Mouse (Mus musculus) c-Kit-positive CD71-positive TER-119-positive erythroid progenitor cells, embryonic 14.5 days (primary cell): Measurements from ENCODE around the gene Snhg11.
A peak's percentile ranks its signal among the peaks of the same experiment; 100 is the strongest.

Experiments
- DNase-seq: peaks from one replicate; pipeline ENCODE4 v3.0.0-alpha.2; 2013; ENCODE audit warnings: low spot score

Gene Snhg11

DNA sequence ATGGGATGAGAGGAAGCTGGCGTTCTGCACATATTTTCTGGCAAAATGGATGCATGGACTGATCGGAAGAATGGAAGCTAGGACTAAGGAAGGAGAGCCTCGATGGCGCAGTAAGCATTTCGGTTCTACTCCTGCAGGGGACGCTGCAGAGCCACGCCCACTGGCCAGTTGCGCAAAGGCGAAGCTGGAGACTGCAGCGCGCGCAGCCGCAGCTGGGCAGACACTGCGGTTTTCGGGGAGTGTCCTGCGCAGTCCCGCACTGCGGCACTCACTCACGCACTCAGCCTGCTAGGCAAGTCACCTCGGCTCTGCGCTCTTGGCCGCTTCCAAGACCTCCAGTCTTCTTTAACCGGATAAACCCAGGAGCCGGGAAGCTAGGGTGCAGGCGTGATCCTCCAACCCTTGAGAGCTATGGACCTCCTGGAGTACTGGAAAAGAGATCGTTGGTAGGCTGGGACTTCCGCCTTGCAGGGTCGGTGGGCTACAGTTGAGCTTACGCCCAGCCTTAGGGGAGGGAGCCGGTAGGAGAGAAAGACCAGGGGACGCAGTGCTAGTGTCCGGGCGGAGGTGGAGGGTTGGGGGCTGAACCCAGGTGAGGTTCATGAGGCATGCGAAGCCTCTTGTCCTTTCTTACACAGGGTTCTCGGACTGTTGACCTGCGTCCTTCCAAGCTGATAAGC is at the start of gene Snhg11:
Snhg11 (plus strand) TSS at position 196 of the 680 bp plus-strand sequence.
- DNase-seq = no peak

DNA sequence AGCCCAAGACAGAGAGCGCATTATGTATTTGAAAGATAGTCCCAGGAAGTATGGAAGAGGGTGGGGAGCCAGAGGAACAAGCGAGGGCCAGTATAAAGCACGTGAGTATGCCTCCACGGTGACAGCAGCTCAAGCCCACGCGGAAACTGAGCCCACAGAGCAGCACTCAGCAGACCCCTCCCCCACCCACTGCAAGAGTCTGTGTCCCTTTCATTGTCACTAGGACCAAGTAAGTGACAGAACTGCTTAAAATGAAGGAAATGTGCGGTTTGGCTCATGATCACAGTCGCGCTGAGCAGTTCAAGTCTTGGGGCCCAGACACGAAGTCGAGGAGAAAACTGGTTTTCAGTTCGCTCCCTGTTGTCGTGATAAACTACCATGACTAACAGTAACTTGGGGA is 41.1 kb upstream of the Snhg11 start:
- no peak for DNase-seq

GRCm38 (mm10) chr2:158337698-158338097 is 37.7 kb upstream of the Snhg11 start:
- no peak for DNase-seq

DNA sequence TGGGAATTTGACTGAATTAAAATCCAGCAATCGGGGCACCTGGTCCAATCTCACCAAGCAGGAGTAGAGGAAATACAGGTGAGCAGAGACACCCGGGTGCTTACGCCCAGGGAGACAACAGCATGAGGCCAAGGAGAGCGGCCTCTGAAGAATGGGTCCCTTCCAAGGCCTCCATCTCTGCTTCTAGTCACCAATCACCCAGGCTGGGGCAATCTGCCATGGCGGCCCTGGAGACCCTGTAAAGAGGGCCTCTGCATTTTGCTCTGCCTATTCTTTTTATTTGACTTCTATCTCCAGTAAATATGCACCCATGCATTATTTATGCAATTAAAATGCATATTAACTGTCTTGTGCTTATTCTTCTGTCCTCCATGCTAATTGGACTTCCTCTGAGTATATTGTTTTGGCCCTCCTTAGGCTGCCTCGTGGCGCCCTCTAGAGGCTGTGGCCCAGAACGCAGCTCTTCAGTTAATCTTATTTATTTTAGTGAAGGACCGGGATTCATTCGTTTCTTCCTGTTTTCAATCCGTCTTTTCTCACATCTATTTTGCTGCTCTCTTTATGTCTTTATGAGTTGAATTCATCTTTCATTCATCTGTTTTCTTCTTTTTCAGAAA is 35.4 kb upstream of the Snhg11 start:
- DNase-seq = no peak

DNA sequence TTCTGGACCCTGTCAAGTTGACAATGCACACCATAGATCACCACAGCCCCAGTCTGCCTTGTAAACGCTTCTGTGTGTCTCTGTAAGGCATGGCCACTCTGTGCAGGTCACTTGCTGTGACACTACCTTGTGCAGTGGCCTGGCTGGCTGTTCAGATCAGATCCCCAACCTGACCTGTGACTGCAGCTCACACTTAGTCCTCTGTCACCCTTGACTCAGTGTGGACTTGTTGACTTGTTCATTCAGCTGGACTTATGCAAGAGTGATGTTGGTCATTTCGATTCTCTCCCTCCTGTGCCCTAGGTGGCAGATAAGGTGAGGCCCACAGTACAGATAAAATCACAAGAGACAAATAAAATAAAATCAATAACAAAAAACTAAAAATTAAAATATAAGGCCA is 34.1 kb upstream of the Snhg11 start:
- DNase-seq = no peak

GRCm38 (mm10) chr2:158343495-158343894 is 31.9 kb upstream of the Snhg11 start:
- no peak for DNase-seq

GRCm38 (mm10) chr2:158346467-158346866 is 29.0 kb upstream of the Snhg11 start:
- no peak for DNase-seq

GRCm38 (mm10) chr2:158347868-158348267 is 27.6 kb upstream of the Snhg11 start:
- DNase-seq = no peak

DNA sequence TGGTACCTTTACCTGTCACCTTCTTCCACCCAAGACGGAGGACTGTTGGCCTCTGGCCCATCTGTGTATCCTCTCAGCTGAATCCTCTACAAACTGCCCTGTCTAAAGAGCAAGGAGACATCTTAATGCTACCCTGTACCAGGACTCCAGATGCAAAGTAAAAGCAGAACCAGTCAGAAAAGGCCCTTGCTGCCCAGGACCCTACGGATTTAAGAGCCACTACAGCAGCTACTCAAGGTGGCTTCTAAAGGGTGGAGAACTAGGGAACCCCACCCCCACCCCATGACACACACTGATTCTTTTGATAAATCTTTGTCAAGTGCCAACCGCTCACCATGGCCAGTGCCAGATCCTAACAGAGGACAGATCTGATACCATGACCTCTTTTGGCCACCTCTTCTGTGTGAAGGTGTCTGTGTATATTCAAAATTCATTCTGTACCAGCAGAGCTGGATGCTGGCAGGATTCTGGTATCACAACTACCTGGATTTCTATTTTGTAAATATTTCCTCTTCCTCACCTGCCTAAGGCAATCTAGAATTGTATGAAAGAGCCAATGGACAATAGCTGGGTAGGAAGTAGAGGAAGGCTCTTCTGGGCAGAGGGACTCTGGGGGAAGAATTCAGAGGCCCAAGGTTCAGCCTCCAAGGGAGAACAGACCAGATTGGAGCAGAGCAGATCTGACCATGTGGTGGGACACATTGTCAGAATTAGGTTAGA is 22.5 kb upstream of the Snhg11 start:
- DNase-seq = no peak

- no peak for DNase-seq
Observed at GRCm38 (mm10) chr2:158354348-158355114, 20.9 kb upstream of the Snhg11 start.

GRCm38 (mm10) chr2:158355238-158355637 is 20.2 kb upstream of the Snhg11 start:
- no peak for DNase-seq

DNA sequence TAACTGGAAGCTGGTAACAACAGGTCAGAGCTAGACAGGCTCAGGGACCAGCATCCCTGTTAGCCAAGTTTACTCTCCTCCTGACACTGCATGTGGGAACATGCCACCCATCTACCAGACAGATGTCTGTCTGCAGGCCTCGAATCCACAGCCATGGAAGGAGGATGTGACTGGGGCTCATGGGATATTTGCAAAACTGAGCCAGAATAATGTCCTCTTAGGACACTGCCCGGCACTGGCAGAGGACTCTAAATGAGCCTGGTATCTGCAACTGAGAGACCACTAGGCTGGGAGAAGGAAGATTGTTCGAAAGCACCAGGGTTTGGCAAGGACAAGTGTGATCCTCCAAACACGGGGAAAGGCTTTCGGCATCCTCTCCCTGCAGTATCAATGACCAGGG is 19.3 kb upstream of the Snhg11 start:
- no peak for DNase-seq

DNA sequence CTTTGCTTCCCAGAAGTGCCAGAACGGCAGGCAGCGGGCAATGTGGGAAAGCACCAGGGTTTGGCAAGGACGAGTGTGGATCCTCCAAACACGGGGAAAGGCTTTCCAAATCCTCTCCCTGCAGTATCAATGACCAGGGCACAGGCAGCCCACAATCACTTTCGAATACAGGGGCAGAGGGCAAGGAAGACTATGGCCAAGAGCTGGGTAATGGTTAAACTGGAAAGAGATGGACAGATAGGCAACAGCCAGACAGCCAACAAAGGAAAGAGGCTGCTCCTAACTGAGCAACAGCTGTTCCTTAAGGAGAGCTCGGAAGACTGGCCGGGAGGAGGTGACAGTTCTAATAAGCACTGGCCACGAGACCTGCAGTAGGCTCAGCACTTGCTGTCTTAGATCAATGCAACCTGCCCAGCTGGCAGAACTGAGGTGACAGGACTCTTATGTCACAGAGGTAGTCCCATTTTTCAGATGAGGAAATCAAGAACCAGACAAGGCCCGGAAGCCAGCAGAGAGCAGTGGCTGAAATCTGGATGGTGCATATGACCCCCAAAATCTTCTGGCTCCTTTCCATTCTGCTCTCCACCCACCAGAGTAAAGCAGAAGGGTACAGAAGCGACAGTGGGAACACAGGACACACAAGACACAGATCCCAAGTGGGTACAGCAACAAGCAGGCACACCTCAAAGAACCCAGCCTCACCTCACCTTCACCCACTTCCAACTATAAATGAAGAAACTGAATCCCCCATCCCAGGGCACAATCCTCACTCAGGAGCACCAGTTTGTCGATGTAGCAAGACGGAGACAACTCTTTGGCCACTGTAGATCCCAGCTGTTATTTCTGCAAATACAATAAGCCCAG is 15.4 kb upstream of the Snhg11 start:
- DNase-seq = no peak

DNA sequence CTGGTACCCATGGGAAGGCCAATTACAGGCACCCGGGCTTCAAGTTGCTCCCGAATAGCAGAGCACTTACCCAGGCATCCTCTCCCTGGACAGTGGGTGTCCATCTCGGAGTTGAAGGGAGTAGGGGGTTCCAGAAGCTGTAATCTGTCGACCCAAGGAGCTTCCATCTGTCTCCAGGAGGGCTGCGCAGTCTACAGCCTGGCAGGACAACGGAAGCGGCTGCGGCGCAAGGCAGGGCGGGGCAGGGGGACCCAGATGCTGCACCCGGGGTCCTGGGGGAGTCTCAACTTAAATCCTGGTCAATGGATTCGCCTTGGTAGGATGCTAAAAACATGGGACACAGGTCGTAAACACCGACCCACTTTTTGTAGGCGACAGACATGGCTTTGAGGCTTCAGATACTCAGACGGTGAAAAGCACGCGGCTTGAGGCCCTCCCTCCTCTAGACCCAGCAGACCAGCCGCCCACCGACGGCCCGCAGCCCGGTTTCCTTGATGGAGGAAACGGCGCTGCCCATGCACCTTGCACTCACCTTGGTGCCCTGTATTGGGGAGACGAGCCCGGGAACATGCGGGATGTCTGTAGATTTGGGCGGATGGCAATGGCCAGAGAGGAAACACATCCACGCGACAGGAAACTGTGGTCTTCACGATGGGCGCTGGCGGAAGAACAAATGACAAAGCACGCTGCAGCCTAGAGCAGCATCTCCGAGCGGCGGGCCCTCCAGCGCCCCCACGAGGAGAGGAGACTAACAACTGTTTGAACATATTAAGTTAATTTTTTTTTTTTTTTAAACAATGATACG is 14.4 kb upstream of the Snhg11 start:
- peak; percentile 83 for DNase-seq

DNA sequence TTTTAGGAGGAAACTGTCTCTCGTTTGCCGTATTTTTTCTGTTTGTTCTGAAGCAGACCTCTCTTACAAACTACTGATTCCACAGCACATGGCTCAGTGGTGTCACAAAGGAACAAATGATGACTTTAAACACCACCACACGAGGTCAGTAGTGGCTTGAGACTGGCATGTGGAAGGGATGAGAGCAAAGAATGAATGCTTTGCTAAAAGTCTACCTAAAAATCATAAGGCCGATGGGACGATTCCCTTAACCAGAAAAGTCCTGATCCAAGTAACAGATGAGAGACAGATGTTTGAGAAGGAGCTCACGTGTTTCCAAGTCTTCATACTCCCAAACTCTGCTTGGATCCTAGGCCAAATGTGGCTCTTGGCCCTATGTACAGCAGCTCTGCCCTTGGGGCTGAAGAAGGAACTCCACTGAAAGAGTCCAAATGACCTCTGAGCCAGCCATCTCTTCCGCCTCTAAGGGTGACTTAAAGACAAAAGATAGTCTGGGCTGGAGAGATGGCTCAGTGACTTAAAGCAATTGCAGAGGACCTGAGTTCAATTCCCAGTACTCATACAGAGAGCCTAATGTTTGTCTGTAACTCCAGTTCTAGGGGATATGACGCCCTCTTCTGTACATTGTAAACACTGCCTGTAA is 13.6 kb upstream of the Snhg11 start:
- DNase-seq = no peak

- no peak for DNase-seq
Observed at GRCm38 (mm10) chr2:158364175-158364574, 11.3 kb upstream of the Snhg11 start.

DNA sequence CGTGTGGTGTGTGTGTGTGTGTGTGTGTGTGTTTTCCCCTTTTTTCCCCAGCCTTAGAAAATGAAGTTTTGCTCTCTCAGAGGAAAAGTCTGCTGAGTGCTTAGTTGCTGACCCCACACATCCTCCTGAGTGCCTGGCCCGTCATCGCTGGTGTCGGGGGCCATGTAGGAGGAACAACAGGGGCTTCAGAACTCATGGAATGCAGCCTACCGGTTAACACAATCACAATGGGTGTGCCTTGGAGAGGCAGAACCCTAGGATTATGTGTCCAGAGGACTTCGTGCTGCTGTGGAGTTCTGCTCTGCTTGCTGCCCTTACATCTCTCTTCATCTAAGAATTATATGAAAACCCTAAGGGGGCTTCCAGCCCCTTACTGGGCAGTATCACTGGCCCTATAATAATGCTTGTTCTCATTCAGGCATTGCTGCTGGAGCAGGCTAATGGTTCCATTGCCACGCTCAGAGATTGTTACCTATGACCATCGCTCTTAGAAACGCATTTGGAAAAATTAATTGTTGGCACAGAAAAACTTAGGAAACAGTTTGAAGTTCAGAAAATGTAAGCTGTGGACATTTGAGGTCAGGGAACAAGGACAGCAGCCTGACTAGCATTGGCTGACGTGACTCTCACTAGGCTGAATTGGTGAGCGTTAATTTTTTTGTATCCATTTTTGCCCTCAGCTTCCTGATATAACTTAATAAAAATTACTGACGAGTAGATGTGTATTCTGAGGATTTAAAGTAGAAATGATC is 10.2 kb upstream of the Snhg11 start:
- no peak for DNase-seq

DNA sequence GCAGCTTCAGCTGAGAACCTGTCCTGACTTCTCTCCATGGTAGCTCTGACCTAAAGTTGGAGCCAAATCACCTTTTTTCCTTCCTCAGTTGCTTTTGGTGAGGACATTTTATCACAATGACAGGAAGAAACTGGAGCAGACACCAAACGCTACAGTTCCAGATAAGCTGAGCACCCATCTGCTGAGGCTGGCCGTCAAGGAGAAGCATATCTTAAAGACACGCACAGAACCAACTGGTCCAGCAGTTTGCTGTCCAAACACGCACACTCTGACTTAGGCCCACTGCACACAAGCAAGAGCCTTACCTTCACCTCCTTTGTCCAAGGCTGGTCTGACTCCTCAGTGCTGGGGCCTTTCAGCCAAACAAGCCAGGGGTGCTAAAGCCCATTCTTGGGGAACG is 7.8 kb upstream of the Snhg11 start:
- no peak for DNase-seq

GRCm38 (mm10) chr2:158368313-158368712 is 7.1 kb upstream of the Snhg11 start:
- no peak for DNase-seq
